Mouse (Mus musculus) gastrocnemius, postnatal 4 days (tissue): ENCODE results near the gene Vmn1r31. TPM values are rescaled to one million over a fixed set of nuclear protein-coding genes. Genes with fewer than 3 reads are reported as not detected.

Source experiments
- DNase-seq, 2 experiments: peaks; one replicate each; pipeline ENCODE4 v3.0.0; 2021 to 2022; ENCODE audit warnings: low spot score in 2 of 2, mixed read lengths in 2 of 2
- long read RNA-seq, 2 experiments: library from polyadenylated mRNA; stranded (forward); transcript quantifications; one replicate each; pipeline ENCODE4 v2.0.0; 2021
- total RNA-seq, 2 experiments: library from RNA; stranded (reverse); gene quantifications; 2 replicates each; pipeline ENCODE4 v1.2.3; 2021

Vmn1r31 gene
- total RNA-seq: not detected
- long read RNA-seq, experiment 1: 0 reads
- long read RNA-seq, experiment 2: 0 reads

DNA sequence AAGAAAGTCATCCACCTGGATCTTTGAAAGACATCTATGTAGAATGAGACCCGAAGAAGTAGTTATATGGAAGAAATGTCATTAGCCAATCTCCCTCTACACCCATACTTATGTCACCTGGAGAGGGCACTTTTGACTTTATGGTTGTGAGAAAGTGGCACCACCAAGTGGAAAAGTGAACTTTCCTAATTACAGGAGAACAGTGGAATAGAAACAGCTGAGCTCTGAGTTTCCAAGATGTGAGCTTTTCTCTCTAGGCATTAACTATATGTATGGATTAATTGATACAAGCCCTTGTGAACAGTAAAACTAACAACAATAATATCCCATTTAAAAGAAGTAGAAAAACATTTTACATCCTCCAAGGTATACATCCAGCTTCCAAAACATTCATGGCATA, at the start of gene Vmn1r31:
TSS of gene Vmn1r31 (minus strand) at position 101 of the 400 bp plus-strand sequence.
- no peak for DNase-seq

DNA sequence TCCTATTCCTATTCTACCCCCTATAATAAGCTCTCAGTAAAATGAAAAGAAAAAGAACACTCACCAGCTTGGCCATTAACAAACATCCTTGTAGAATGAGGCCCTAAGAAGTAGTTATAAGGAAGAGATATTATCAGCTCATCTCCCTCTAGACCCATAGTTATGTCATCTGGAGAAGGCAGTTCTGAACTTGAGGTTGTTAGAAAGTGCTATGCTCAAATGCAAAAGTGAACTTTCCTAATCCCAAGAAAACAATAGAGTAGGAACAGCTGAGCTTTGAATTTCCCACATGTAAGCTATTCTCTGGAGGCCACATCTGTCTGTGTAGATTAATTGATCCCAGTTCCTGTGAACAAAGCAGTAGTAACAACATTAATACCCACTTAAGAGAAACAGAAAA, 31.8 kb downstream of the Vmn1r31 start, which contains the start of gene Vmn1r30:
TSS of gene Vmn1r30 (minus strand) at position 101 of the 400 bp plus-strand sequence.
- no peak for DNase-seq

Other genes with a start within 250 kb of the Vmn1r31 start
- not detected for gene Vmn1r28, start 213.3 kb downstream of the Vmn1r31 start, total RNA-seq
- not detected for gene Vmn1r29, start 173.8 kb downstream of the Vmn1r31 start, total RNA-seq
- gene Vmn1r30, start 31.9 kb downstream of the Vmn1r31 start, total RNA-seq: not detected
- 10 to 100 TPM; 28.8 to 31.4 TPM for gene Abcg2, start 109.2 kb upstream of the Vmn1r31 start, total RNA-seq